Mouse (Mus musculus) brain, embryonic 14.5 days (tissue): ENCODE data around the gene Ppa2.

Experiments
- CTCF ChIP-seq: fragments of 200-500 bp; IDR thresholded peaks from 2 replicates; pipeline ENCODE4 v1.5.1; 2012; ENCODE audit warnings: inconsistent platforms, mild to moderate bottlenecking, moderate library complexity, borderline replicate concordance; ENCODE audit not compliant: insufficient read depth, insufficient read length; ENCODE audit errors: extremely low read depth
- POLR2A ChIP-seq: fragments of 200-500 bp; IDR thresholded peaks from 2 replicates; pipeline ENCODE4 v1.6.1; 2012; ENCODE audit warnings: mild to moderate bottlenecking, inconsistent platforms, borderline replicate concordance; ENCODE audit not compliant: poor library complexity, insufficient read depth, insufficient read length, severe bottlenecking; ENCODE audit errors: extremely low read depth

- TF ChIP-seq CTCF: no peak
- no peak for TF ChIP-seq POLR2A
Observed at GRCm38 (mm10) chr3:133357977-133358376, 48.1 kb downstream of the Ppa2 start.
